Mouse (Mus musculus): ENCODE results near the gene Rell1.

DNA sequence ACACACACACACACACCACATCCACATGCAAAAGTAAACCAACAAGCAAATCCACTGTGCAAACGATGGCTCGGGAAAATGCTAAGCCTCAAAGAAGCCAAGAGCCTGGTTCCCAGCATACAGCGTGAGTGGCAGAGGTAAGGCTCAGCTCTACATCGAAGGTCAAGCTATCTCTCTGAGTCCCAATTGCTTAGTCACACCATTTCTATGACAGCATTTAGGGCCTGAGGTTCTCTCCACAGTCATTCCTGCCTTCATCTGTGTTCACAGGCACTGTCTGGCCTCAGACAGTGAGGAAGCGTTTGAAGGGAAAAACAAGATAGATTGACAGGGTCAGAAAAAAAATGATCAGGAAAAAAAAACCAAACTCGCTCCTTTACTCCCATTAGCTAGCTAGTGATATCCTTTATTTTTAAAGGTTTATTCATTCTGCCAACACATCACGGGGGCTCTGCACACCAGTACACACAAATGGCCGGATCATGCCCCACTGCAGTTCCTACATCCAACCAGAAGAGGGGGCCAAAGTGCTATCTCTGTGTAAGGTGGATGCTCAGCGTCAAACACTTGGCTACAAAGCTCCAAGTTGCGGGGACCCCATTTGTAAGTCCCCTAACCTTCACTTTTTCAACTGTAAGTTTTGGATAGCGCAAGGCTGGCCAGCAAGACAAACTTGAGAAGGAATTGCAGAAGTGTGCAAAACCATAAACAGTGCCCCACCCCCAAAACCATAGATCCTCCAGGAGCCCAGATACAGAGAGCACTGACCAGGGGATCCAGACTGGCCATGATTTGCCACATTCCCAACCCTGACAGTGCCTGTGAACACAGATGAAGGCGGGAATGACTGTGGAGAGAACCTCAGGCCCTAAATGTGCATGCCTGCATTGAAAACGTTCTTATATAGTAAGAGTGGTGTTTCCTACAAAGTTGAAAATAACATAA is 62.3 kb downstream of the Rell1 start:
- no peak for TF ChIP-seq POLR2A (IDR thresholded peaks at IDR 0.05; ENCODE audit: insufficient read depth, low read depth, low read length)
- no peak; the same call in 1 of the 2 replicates for TF ChIP-seq CTCF (IDR thresholded peaks at IDR 0.05)
